Mouse (Mus musculus) activated CD4-positive, CD25-positive, alpha-beta regulatory T cell (primary cell): ENCODE data around the gene Atp5g3. TPM values are rescaled to one million over a fixed set of nuclear protein-coding genes. Genes with fewer than 3 reads are reported as not detected.

Experiments used
- polyA plus RNA-seq, 2 experiments: library from polyadenylated mRNA; unstranded; fragments of 100-300 nt; shearing (Covaris generic); gene quantifications; one replicate each; pipeline ENCODE4 v1.2.1; 2017

Gene Atp5g3
- 100 to 1,000 TPM; 739 to 891 TPM for polyA plus RNA-seq

DNA sequence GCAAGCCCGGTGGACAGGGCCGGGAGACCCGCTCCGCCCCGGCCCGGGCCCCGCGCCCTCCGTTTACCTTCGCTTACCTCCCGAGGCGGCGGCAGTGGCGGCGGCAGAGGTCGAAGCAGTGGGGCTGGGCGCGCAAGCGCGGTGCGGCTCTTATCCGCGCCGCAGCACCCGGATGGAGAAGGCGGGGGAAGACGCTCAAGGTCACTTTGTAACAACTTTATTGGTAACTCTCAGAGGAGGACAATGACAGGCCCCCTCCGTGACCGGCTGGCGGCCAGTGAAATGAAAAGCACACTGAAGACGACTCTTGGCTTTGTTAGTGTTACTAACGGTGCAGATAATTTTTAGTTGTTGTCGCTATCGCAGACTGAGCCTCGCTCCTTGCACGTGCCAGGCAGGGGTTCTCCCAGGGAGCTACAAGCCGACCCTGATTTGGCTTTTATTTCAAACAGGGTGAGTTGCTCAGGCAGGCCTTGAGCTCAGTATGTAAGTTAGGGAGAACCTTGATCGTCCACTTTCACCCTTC, at the start of gene Atp5g3:
Atp5g3 (minus strand) TSS at position 152 of the 526 bp plus-strand sequence.

DNA sequence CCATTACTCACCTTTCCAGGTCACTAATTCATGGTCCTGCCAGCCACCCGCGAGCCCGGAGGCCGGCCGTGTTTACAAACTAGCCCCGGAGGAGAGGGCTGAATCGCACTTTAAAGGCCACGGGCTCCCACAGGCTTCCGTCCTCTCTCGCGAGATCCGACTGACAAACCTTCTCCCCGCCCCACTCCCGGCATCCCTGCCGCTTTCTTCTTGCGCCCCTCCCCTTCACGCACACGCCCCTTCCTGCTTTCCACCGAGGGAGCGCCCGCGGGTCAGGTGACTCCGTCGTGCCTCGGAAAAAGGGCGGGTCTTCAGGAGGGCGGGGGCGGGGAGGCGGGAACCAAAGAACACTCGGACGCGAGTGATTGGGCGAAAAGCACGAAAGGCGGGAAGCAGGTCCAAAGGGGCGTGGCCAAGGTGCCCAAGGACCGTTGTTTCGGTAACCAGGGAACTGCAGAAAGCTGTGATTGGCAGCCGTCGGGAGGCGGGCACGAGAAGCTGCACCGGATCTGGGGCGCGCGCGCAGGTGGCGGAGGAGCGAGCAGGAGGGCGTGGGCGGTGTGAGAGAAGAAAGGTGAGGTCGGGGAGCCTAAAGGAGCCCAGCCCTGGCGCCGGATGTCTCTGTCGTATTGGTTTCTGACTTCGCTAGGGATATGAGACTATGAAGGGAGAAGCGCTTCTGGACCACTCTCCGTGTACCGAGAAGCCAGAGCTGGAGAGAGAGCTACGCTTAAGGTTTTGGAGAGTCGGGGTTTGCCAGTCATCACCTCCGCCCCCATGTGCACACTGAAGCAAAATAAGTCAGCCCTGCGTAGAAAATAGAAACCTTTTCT, 18.4 kb downstream of the Atp5g3 start, which contains the start of gene Atf2:
Atf2 (minus strand) TSS at position 176 of the 833 bp plus-strand sequence.

Other genes starting within 250 kb of the Atp5g3 start
- under 1 TPM in 1 of 2 experiments, not detected in 1; 0.34 TPM for gene Chn1, start 136.0 kb downstream of the Atp5g3 start, polyA plus RNA-seq
- gene Atf2, start 18.7 kb downstream of the Atp5g3 start, polyA plus RNA-seq: 10 to 100 TPM; 76.4 to 87.2 TPM